Mouse (Mus musculus): ENCODE results near the gene Ptges. TPM values are rescaled to one million over a fixed set of nuclear protein-coding genes. Genes with fewer than 3 reads are reported as not detected.

The Ptges gene
- polyA plus RNA-seq, 1 experiment from 2014 or later, result 4.6 TPM

- H3K27me3 ChIP-seq, result peaks cover 10% of the 10 kb centered on the region
- H3K9me3 ChIP-seq, result no peaks in the 10 kb centered on the region
- H3K4me2 ChIP-seq (replicated peaks), result no peak overlapping the region
- H3K4me3 ChIP-seq, result no peak overlapping the region
- H3K9ac ChIP-seq (replicated peaks), result no peak overlapping the region
- ATAC-seq (ENCODE audit: low FRiP score, low read depth), result no peak
- H3K4me1 ChIP-seq, result peaks cover 15% of the 10 kb centered on the region
- H3K36me3 ChIP-seq, result no peaks in the 10 kb centered on the region
- WGBS, result 65% methylated on average over 4 of the region's 4 CpGs
- no peak overlapping the region for H3K27ac ChIP-seq (replicated peaks)
Measured at GRCm38 (mm10) chr2:30906641-30907040, 23.0 kb downstream of the Ptges start.

- no peaks in the 10 kb centered on the region for H3K9me3 ChIP-seq
- no peak for ATAC-seq (ENCODE audit: low FRiP score, low read depth)
- H3K36me3 ChIP-seq, result no peaks in the 10 kb centered on the region
- peaks cover 14% of the 10 kb centered on the region for H3K27me3 ChIP-seq
- no peak overlapping the region for H3K4me2 ChIP-seq (replicated peaks)
- no peak overlapping the region for H3K4me3 ChIP-seq
- H3K4me1 ChIP-seq, result peaks cover 15% of the 10 kb centered on the region
- H3K27ac ChIP-seq (replicated peaks), result no peak overlapping the region
- no peak overlapping the region for H3K9ac ChIP-seq (replicated peaks)
- WGBS, result 81% methylated on average over 8 of the region's 8 CpGs
Measured at GRCm38 (mm10) chr2:30905906-30906305, 23.8 kb downstream of the Ptges start.

GRCm38 (mm10) chr2:30904991-30905390, 24.7 kb downstream of the Ptges start:
- WGBS, result 92% methylated on average over 7 of the region's 7 CpGs
- H3K27ac ChIP-seq (replicated peaks), result no peak overlapping the region

DNA sequence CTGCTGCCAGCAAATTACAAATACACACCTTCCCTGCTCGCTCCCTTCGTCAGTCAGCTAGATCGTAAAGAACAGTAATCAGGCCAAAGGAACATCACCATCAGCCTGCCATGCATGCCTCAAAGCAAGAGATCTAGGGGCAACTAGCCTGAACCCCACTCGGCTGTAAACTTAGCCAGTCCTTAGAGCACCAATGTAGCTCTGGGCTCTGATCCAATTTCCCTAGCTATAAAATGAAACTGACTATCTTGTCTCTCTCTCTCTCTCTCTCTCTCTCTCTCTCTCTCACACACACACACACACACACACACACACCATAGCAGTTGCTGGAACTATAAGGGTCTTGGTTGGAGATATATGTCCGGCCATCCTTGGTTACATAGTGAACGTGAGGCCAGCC, 25.4 kb downstream of the Ptges start:
- Histone ChIP-seq H3K9me3 (no peaks in the 10 kb centered on the region), H3K9ac (replicated peaks) (no peak overlapping the region), H3K4me2 (replicated peaks) (no peak overlapping the region), H3K4me3 (no peak overlapping the region), H3K4me1 (peaks cover 15% of the 10 kb centered on the region), H3K36me3 (no peaks in the 10 kb centered on the region), H3K27me3 (peaks cover 14% of the 10 kb centered on the region), H3K27ac (replicated peaks) (no peak overlapping the region)
- 88% methylated on average over 6 of the region's 6 CpGs for WGBS
- ATAC-seq (ENCODE audit: low FRiP score, low read depth), result no peak

More at GRCm38 (mm10) chr2:30904991-30905390, 24.7 kb downstream of the Ptges start:
- Histone ChIP-seq H3K4me1 (peaks cover 15% of the 10 kb centered on the region), H3K27me3 (peaks cover 14% of the 10 kb centered on the region), H3K9ac (replicated peaks) (no peak overlapping the region), H3K4me2 (replicated peaks) (no peak overlapping the region), H3K36me3 (no peaks in the 10 kb centered on the region), H3K4me3 (no peak overlapping the region), H3K9me3 (no peaks in the 10 kb centered on the region)
- ATAC-seq (ENCODE audit: low FRiP score, low read depth), result no peak

- Histone ChIP-seq H3K4me2 (replicated peaks) (peak overlapping the region; percentile 63), H3K27me3 (peaks cover 14% of the 10 kb centered on the region), H3K9ac (replicated peaks) (peak overlapping the region; percentile 57), H3K4me1 (peaks cover 15% of the 10 kb centered on the region), H3K4me3 (peak overlapping the region; percentile 38), H3K27ac (replicated peaks) (no peak overlapping the region), H3K36me3 (no peaks in the 10 kb centered on the region), H3K9me3 (no peaks in the 10 kb centered on the region)
- 10% methylated on average over 36 of the region's 37 CpGs for WGBS
- peak; percentile 41; the same call in 1 of the 2 replicates for ATAC-seq (ENCODE audit: low FRiP score, low read depth)
Measured at GRCm38 (mm10) chr2:30902726-30903722, 26.6 kb downstream of the Ptges start.

DNA sequence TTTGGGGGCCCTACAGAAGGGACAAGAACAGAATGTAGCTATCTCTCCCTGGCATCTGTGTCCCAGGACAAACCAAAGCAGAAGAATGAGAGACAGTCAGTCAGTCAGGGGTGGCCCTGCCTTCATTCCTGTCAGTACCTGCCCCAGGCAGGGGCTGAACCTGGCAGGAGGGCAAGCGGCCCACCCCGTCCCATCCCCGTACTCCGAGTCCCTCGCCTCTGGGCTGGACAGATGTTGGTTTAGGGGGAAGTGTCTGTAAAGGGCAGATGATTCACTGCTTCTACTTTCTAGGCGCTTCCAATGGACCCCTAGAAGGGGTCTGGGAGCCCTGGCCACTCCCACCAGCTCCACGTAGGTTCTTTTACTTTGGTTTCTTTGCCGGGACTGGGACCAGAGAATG, 27.4 kb downstream of the Ptges start:
- peaks cover 15% of the 10 kb centered on the region for H3K4me1 ChIP-seq
- peak overlapping the region; percentile 38 for H3K4me3 ChIP-seq
- H3K27me3 ChIP-seq, result peaks cover 14% of the 10 kb centered on the region
- H3K9ac ChIP-seq (replicated peaks), result peak overlapping the region; percentile 57
- H3K27ac ChIP-seq (replicated peaks), result no peak overlapping the region
- no peaks in the 10 kb centered on the region for H3K9me3 ChIP-seq
- WGBS, result 37% methylated on average over 8 of the region's 8 CpGs
- H3K36me3 ChIP-seq, result no peaks in the 10 kb centered on the region
- H3K4me2 ChIP-seq (replicated peaks), result peak overlapping the region; percentile 63
- ATAC-seq (ENCODE audit: low FRiP score, low read depth), result no peak

GRCm38 (mm10) chr2:30901646-30902160, 28.0 kb downstream of the Ptges start:
- Histone ChIP-seq H3K27ac (replicated peaks) (no peak overlapping the region), H3K9me3 (no peaks in the 10 kb centered on the region), H3K27me3 (peaks cover 14% of the 10 kb centered on the region), H3K4me2 (replicated peaks) (no peak overlapping the region), H3K36me3 (no peaks in the 10 kb centered on the region), H3K4me3 (no peak overlapping the region), H3K9ac (replicated peaks) (no peak overlapping the region), H3K4me1 (peaks cover 18% of the 10 kb centered on the region)
- WGBS, result 58% methylated on average over 6 of the region's 6 CpGs
- ATAC-seq (ENCODE audit: low FRiP score, low read depth), result no peak

DNA sequence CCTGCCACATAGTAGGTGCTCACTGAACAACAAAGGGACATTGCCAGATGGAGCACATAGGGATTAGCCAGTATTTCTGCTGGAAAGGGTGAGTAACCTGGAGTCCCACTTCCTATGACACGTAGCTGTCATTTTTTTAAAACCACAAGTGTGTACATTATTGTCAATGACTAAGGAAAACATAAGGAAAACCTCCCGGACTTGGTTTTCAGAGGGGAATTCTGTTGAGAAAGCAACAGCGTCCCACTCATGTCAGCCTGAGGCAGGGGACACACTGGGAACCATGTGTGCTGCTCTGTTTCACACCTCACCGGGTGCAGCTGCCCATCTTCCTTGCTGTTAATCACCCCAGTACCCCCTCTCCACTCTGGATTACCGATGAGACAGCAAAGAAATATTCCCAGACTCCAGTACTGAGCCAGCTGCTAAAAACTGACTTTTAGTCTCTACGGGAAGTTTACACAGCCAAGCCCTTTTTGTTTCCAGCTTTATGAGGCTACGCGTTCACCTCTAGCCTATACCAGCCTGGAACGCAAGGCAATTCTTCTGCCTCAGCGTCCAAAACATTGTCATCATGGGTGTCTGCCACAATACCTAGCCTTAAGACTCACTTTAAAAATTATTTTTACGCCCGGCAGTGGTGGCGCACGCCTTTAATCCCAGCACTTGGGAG, 30.1 kb downstream of the Ptges start:
- H3K4me2 ChIP-seq (replicated peaks), result no peak overlapping the region
- H3K4me1 ChIP-seq, result peaks cover 18% of the 10 kb centered on the region
- H3K4me3 ChIP-seq, result no peak overlapping the region
- peaks cover 14% of the 10 kb centered on the region for H3K27me3 ChIP-seq
- WGBS, result 87% methylated on average over 14 of the region's 14 CpGs
- no peak for ATAC-seq (ENCODE audit: low FRiP score, low read depth)
- H3K9ac ChIP-seq (replicated peaks), result no peak overlapping the region
- H3K27ac ChIP-seq (replicated peaks), result no peak overlapping the region
- no peaks in the 10 kb centered on the region for H3K36me3 ChIP-seq
- H3K9me3 ChIP-seq, result no peaks in the 10 kb centered on the region

- WGBS, result 49% methylated on average over 6 of the region's 6 CpGs
- Histone ChIP-seq H3K36me3 (no peaks in the 10 kb centered on the region), H3K9ac (replicated peaks) (no peak overlapping the region), H3K27ac (replicated peaks) (no peak overlapping the region), H3K9me3 (no peaks in the 10 kb centered on the region), H3K4me1 (peaks cover 5% of the 10 kb centered on the region), H3K4me2 (replicated peaks) (no peak overlapping the region), H3K4me3 (no peak overlapping the region), H3K27me3 (peaks cover 10% of the 10 kb centered on the region)
- ATAC-seq (ENCODE audit: low FRiP score, low read depth), result no peak
Measured at GRCm38 (mm10) chr2:30897291-30897690, 32.4 kb downstream of the Ptges start.

- H3K4me3 ChIP-seq, result no peak overlapping the region
- H3K9me3 ChIP-seq, result no peaks in the 10 kb centered on the region
- ATAC-seq (ENCODE audit: low FRiP score, low read depth), result no peak
- no peaks in the 10 kb centered on the region; the same call in 1 of the 2 replicates for H3K27me3 ChIP-seq
- H3K27ac ChIP-seq (replicated peaks), result no peak overlapping the region
- no peak overlapping the region for H3K9ac ChIP-seq (replicated peaks)
- no peak overlapping the region for H3K4me2 ChIP-seq (replicated peaks)
- H3K36me3 ChIP-seq, result no peaks in the 10 kb centered on the region
- H3K4me1 ChIP-seq, result 0 out of 2 replicates have a peak, but pooled peaks cover 5% of the 10 kb centered on the region
- 83% methylated on average over 7 of the region's 7 CpGs for WGBS
Measured at GRCm38 (mm10) chr2:30893946-30894345, 35.7 kb downstream of the Ptges start.

GRCm38 (mm10) chr2:30893399-30893798, 36.3 kb downstream of the Ptges start:
- H3K36me3 ChIP-seq, result no peaks in the 10 kb centered on the region
- no peak for ATAC-seq (ENCODE audit: low FRiP score, low read depth)
- H3K4me2 ChIP-seq (replicated peaks), result no peak overlapping the region
- no peaks in the 10 kb centered on the region for H3K9me3 ChIP-seq
- 0 out of 2 replicates have a peak, but pooled peaks cover 5% of the 10 kb centered on the region for H3K4me1 ChIP-seq
- H3K27me3 ChIP-seq, result no peaks in the 10 kb centered on the region; the same call in 1 of the 2 replicates
- H3K9ac ChIP-seq (replicated peaks), result no peak overlapping the region
- H3K27ac ChIP-seq (replicated peaks), result no peak overlapping the region
- 43% methylated on average over 6 of the region's 6 CpGs for WGBS
- H3K4me3 ChIP-seq, result no peak overlapping the region

- Histone ChIP-seq H3K27me3 (no peaks in the 10 kb centered on the region; the same call in 1 of the 2 replicates), H3K4me3 (no peak overlapping the region), H3K4me1 (0 out of 2 replicates have a peak, but pooled peaks cover 2% of the 10 kb centered on the region), H3K4me2 (replicated peaks) (no peak overlapping the region), H3K27ac (replicated peaks) (no peak overlapping the region), H3K9ac (replicated peaks) (no peak overlapping the region), H3K9me3 (no peaks in the 10 kb centered on the region), H3K36me3 (no peaks in the 10 kb centered on the region)
- ATAC-seq (ENCODE audit: low FRiP score, low read depth), result no peak
- 3% methylated on average over 3 of the region's 3 CpGs for WGBS
Measured at GRCm38 (mm10) chr2:30891002-30891401, 38.7 kb downstream of the Ptges start.
